Mouse (Mus musculus) left cerebral cortex, postnatal 36 days (tissue): Measurements from ENCODE around the gene Sat1. TPM values are rescaled to one million over a fixed set of nuclear protein-coding genes. Genes with fewer than 3 reads are reported as not detected.
"Not testable (repeated sequence)": the region's sequence is repeated elsewhere in the genome, so short reads cannot be mapped to it uniquely, and the experiment has no call there.

Experiments used
- DNase-seq, 2 experiments: peaks; one replicate each; pipeline ENCODE4 v3.0.0; 2021 to 2022; ENCODE audit warnings: low spot score in 2 of 2, mixed read lengths in 1 of 2
- intact Hi-C: fragments of 180-260 bp; cut with DNase I; formaldehyde crosslinking; loops from one replicate; pipeline ENCODE4 v1.15.1; 2025
- total RNA-seq, 2 experiments: library from RNA; stranded (reverse); gene quantifications; 2 replicates each; pipeline ENCODE4 v1.2.3; 2021

Sat1 gene
- 10 to 100 TPM; 60.9 to 66.2 TPM for total RNA-seq

GRCm38 (mm10) chrX:155216271-155216670 is at the start of gene Sat1:
Gene Sat1 (minus strand): TSS chrX:155216449.
- DNase-seq, result peak; percentile 84 to 88
- intact Hi-C loops, result loop anchor here (5.0 kb wide), 1 partner anchor 69 kb away; no protein-coding TSS in a partner anchor

- intact Hi-C loops, result loop anchor here (5.0 kb wide), 1 partner anchor 121 kb away; no protein-coding TSS in a partner anchor
- DNase-seq, result no peak
These were observed 46.6 kb upstream of the Sat1 start for GRCm38 (mm10) chrX:155262915-155263252.

GRCm38 (mm10) chrX:155262235-155262914 is 46.1 kb upstream of the Sat1 start, which contains the start of gene Acot9:
Gene Acot9 (plus strand): TSS chrX:155262443.
- DNase-seq, result peak; percentile 80 to 81
- intact Hi-C loops, result loop anchor here (5.0 kb wide), 1 partner anchor 120 kb away; no protein-coding TSS in a partner anchor

- intact Hi-C loops, result no loop called here
- no peak for DNase-seq
These were observed 40.6 kb upstream of the Sat1 start for GRCm38 (mm10) chrX:155256856-155257255.

GRCm38 (mm10) chrX:155218277-155218676 is 2.0 kb upstream of the Sat1 start:
- intact Hi-C loops, result loop anchor here (5.0 kb wide), 1 partner anchor 71 kb away; no protein-coding TSS in a partner anchor
- no peak for DNase-seq

GRCm38 (mm10) chrX:155215501-155216248 is 574 bp downstream of the Sat1 start:
- DNase-seq, result peak; percentile 5 to 18

GRCm38 (mm10) chrX:155214291-155215136 is 1.7 kb downstream of the Sat1 start:
- no peak for DNase-seq
- intact Hi-C loops, result loop anchor here (5.0 kb wide), 1 partner anchor 67 kb away; no protein-coding TSS in a partner anchor

More at GRCm38 (mm10) chrX:155215501-155216248, 574 bp downstream of the Sat1 start:
- intact Hi-C loops, result loop anchor here (5.0 kb wide), 1 partner anchor 68 kb away; no protein-coding TSS in a partner anchor

- no peak for DNase-seq
- intact Hi-C loops, result no loop called here
These were observed 7.6 kb downstream of the Sat1 start for GRCm38 (mm10) chrX:155208671-155209070.

GRCm38 (mm10) chrX:155205436-155205835 is 10.8 kb downstream of the Sat1 start:
- intact Hi-C loops, DNase-seq: not testable (repeated sequence)

- intact Hi-C loops, result no loop called here
- DNase-seq, result no peak
These were observed 13.6 kb downstream of the Sat1 start for GRCm38 (mm10) chrX:155202406-155203305.

GRCm38 (mm10) chrX:155201799-155202198 is 14.4 kb downstream of the Sat1 start:
- intact Hi-C loops, result no loop called here
- no peak for DNase-seq

- intact Hi-C loops, result no loop called here
- no peak for DNase-seq
These were observed 21.3 kb downstream of the Sat1 start for GRCm38 (mm10) chrX:155194979-155195378.

GRCm38 (mm10) chrX:155193732-155194443 is 22.4 kb downstream of the Sat1 start:
- DNase-seq, result no peak
- intact Hi-C loops, result no loop called here

- intact Hi-C loops, result no loop called here
- DNase-seq, result no peak
These were observed 24.3 kb downstream of the Sat1 start for GRCm38 (mm10) chrX:155191941-155192340.

- intact Hi-C loops, result no loop called here
- DNase-seq, result no peak
These were observed 38.6 kb downstream of the Sat1 start for GRCm38 (mm10) chrX:155177640-155178039.

GRCm38 (mm10) chrX:155177230-155177629 is 39.0 kb downstream of the Sat1 start:
- intact Hi-C loops, result no loop called here
- no peak for DNase-seq

- no peak for DNase-seq
- intact Hi-C loops, result no loop called here
These were observed 40.7 kb downstream of the Sat1 start for GRCm38 (mm10) chrX:155175568-155175967.

- DNase-seq, result no peak
- intact Hi-C loops, result no loop called here
These were observed 43.9 kb downstream of the Sat1 start for GRCm38 (mm10) chrX:155172310-155172709.
